Mouse (Mus musculus) small intestine, adult 2 months (tissue): Measurements from ENCODE around the gene Pgs1. TPM values are rescaled to one million over a fixed set of nuclear protein-coding genes. Genes with fewer than 3 reads are reported as not detected.

ENCODE experiments used
- H3K27ac ChIP-seq: fragments of 200-500 bp; 2 replicates; pipeline ENCODE4 v1.5.1; 2012; ENCODE audit warnings: low read depth, low read length, control low read depth, inconsistent platforms; ENCODE audit not compliant: insufficient read depth
- H3K27me3 ChIP-seq: fragments of 200-500 bp; 2 replicates; pipeline ENCODE4 v1.6.1; 2012; ENCODE audit warnings: mild to moderate bottlenecking, moderate library complexity, low read length, inconsistent platforms; ENCODE audit not compliant: control insufficient read depth, insufficient read depth
- H3K36me3 ChIP-seq: fragments of 200-500 bp; 2 replicates; pipeline ENCODE4 v1.6.1; 2012; ENCODE audit warnings: mild to moderate bottlenecking, low read length, control low read depth, inconsistent platforms; ENCODE audit not compliant: control insufficient read depth, insufficient read depth
- H3K4me1 ChIP-seq: fragments of 200-500 bp; 2 replicates; pipeline ENCODE4 v1.6.1; 2012; ENCODE audit warnings: low read length, inconsistent platforms, mixed read lengths; ENCODE audit not compliant: control insufficient read depth, insufficient read depth, insufficient read length
- H3K4me3 ChIP-seq: fragments of 200-500 bp; 2 replicates; pipeline ENCODE4 v1.5.1; 2012; ENCODE audit warnings: low read depth, mild to moderate bottlenecking, control low read depth, inconsistent platforms, low read length, moderate library complexity
- CTCF ChIP-seq: fragments of 200-500 bp; IDR thresholded peaks from 2 replicates; pipeline ENCODE4 v1.5.1; 2012; ENCODE audit warnings: low read depth, mild to moderate bottlenecking, control low read depth, inconsistent platforms, low read length, moderate library complexity, mixed read lengths; ENCODE audit not compliant: insufficient replicate concordance, insufficient read length; ENCODE audit errors: extremely low read depth
- POLR2A ChIP-seq: fragments of 200-500 bp; IDR thresholded peaks from 2 replicates; pipeline ENCODE4 v1.6.1; 2012; ENCODE audit warnings: low read depth, mild to moderate bottlenecking, control low read depth, inconsistent platforms, low read length, moderate library complexity
- WGBS: fragments of 180-500 bp; shearing (Covaris S2); methylation state at CpG from one replicate; pipeline ENCODE4 v1.1.7; 2018; 5-methylcytosine and 5-hydroxymethylcytosine counted together
- polyA plus RNA-seq: library from polyadenylated mRNA; depleted of rRNA; stranded (reverse); fragments of >200 nt; gene quantifications from 2 replicates; pipeline ENCODE4 v1.2.3, GENCODE M21; 2012; rRNA removed

Pgs1 gene
- polyA plus RNA-seq, 1 experiment = 35.0 TPM

- TF ChIP-seq CTCF (no peak), POLR2A (no peak)
Measured at GRCm38 (mm10) chr11:118060038-118060437, 73.9 kb downstream of the Pgs1 start.

GRCm38 (mm10) chr11:118067588-118067987 lies 81.5 kb downstream of the Pgs1 start:
- H3K4me1 ChIP-seq = no peaks in the 10 kb centered on the region
- WGBS = 76% methylated on average over 8 of the region's 8 CpGs
- no peak for TF ChIP-seq CTCF
- TF ChIP-seq POLR2A = no peak
- H3K27ac ChIP-seq = no peak overlapping the region
- H3K27me3 ChIP-seq = no peaks in the 10 kb centered on the region
- no peak overlapping the region for H3K4me3 ChIP-seq
- H3K36me3 ChIP-seq = no peaks in the 10 kb centered on the region

More at GRCm38 (mm10) chr11:118060038-118060437, 73.9 kb downstream of the Pgs1 start:
- Histone ChIP-seq H3K27me3 (no peaks in the 10 kb centered on the region), H3K4me1 (no peaks in the 10 kb centered on the region), H3K36me3 (no peaks in the 10 kb centered on the region), H3K27ac (no peak overlapping the region), H3K4me3 (no peak overlapping the region)
- 66% methylated on average over 14 of the region's 14 CpGs for WGBS

- WGBS = 43% methylated on average over 16 of the region's 16 CpGs
- TF ChIP-seq POLR2A = no peak
- no peak for TF ChIP-seq CTCF
Measured at GRCm38 (mm10) chr11:118068812-118069332, 82.8 kb downstream of the Pgs1 start.

GRCm38 (mm10) chr11:118071227-118071912 lies 85.3 kb downstream of the Pgs1 start:
- H3K36me3 ChIP-seq = no peaks in the 10 kb centered on the region
- no peaks in the 10 kb centered on the region for H3K4me1 ChIP-seq
- no peak overlapping the region for H3K4me3 ChIP-seq
- H3K27me3 ChIP-seq = no peaks in the 10 kb centered on the region
- H3K27ac ChIP-seq = no peak overlapping the region
- TF ChIP-seq POLR2A (no peak), CTCF (no peak)
- 58% methylated on average over 11 of the region's 11 CpGs for WGBS

More at GRCm38 (mm10) chr11:118068812-118069332, 82.8 kb downstream of the Pgs1 start:
- no peak overlapping the region for H3K4me3 ChIP-seq
- no peaks in the 10 kb centered on the region for H3K27me3 ChIP-seq
- H3K36me3 ChIP-seq = no peaks in the 10 kb centered on the region
- no peaks in the 10 kb centered on the region for H3K4me1 ChIP-seq
- no peak overlapping the region for H3K27ac ChIP-seq

Other genes starting within 250 kb of the Pgs1 start
- gene Tmc8, start 204.2 kb upstream of the Pgs1 start, polyA plus RNA-seq = 34.3 and 59.6 TPM in 2 replicates
- gene Tmc6, start 204.1 kb upstream of the Pgs1 start, polyA plus RNA-seq = 53.5 and 84.7 TPM in 2 replicates
- gene 6030468B19Rik, start 188.6 kb upstream of the Pgs1 start, polyA plus RNA-seq = 0.09 and 0.47 TPM in 2 replicates
- gene Gm20708, start 176.6 kb upstream of the Pgs1 start, polyA plus RNA-seq = 0.06 TPM in 1 of 2 replicates, not detected in the other
- gene Syngr2, start 176.6 kb upstream of the Pgs1 start, polyA plus RNA-seq = 183 and 229 TPM in 2 replicates
- gene Afmid, start 160.4 kb upstream of the Pgs1 start, polyA plus RNA-seq = 4.3 and 11.1 TPM in 2 replicates
- 22.8 and 52.2 TPM in 2 replicates for gene Tk1, start 160.2 kb upstream of the Pgs1 start, polyA plus RNA-seq
- 4.3 and 9.5 TPM in 2 replicates for gene Birc5, start 137.0 kb upstream of the Pgs1 start, polyA plus RNA-seq
- gene Tmem235, start 125.5 kb upstream of the Pgs1 start, polyA plus RNA-seq = 0.11 TPM in 1 of 2 replicates, not detected in the other
- 25.8 and 27.7 TPM in 2 replicates for gene Tha1, start 112.8 kb upstream of the Pgs1 start, polyA plus RNA-seq
- gene Socs3, start 16.2 kb upstream of the Pgs1 start, polyA plus RNA-seq = 27.2 and 47.2 TPM in 2 replicates
- gene Dnah17, start 144.3 kb downstream of the Pgs1 start, polyA plus RNA-seq = 0.04 and 0.14 TPM in 2 replicates